Mouse (Mus musculus): Measurements from ENCODE around the gene Zfp92.

Zfp92 gene

GRCm38 (mm10) chrX:73474340-73475165, 63.7 kb downstream of the Zfp92 start:
- no peak for DNase-seq (ENCODE audit: low spot score)

- DNase-seq (ENCODE audit: low spot score), result no peak
These were observed 64.9 kb downstream of the Zfp92 start for GRCm38 (mm10) chrX:73475658-73476256.

GRCm38 (mm10) chrX:73476621-73477020, 65.7 kb downstream of the Zfp92 start:
- DNase-seq (ENCODE audit: low spot score), result no peak

- DNase-seq (ENCODE audit: low spot score), result no peak
These were observed 66.6 kb downstream of the Zfp92 start for GRCm38 (mm10) chrX:73477500-73477899.
